Mouse (Mus musculus): Measurements from ENCODE around the gene Actr6. TPM values are rescaled to one million over a fixed set of nuclear protein-coding genes. Genes with fewer than 3 reads are reported as not detected.
"Not testable (repeated sequence)": the region's sequence is repeated elsewhere in the genome, so short reads cannot be mapped to it uniquely, and the experiment has no call there.

Actr6 gene
- total RNA-seq, 2 experiments from 2014 or later, result 20.6 to 24.5 TPM

DNA sequence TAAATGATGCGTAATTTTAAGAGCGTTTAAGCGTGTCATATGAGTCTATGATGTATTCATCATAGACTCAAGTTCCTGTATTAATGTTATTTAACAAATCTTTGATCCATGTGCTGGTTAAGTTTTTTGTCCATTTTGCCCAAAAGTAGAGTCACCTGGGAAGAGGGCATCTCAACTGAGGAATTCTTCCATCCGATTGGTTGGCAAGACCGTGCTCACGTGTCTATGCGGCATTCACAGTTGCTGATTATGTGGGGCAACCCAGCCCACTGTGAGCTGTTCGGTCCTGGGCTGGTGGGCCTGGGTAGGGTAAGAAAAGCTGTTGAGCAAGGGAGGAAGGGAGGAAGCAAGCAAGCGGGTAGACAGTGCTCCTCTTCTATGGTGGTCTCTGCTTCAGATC, 6.3 kb upstream of the Actr6 start:
- DNase-seq, result no peak

DNA sequence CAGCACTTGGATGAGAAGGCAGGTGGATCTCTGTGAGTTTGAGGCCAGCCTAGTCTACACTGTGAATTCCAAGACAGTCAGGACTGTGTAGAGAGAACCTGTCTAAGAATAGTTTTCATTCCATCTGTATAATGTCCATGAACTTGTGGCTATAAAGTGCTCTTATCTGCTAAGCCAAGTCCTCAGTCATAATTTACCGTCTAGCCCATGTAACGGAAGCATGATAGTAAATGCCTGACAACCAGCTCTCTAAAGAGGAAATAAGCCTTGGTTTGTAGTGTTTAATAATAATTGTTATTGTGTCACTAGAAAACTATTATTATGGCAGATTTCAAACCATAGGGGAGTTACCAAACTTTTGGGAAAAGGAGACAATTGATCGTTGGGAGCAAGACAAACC, 5.8 kb upstream of the Actr6 start:
- no peak for DNase-seq

GRCm38 (mm10) chr10:89737092-89737491, 5.0 kb upstream of the Actr6 start:
- no peak for DNase-seq

DNA sequence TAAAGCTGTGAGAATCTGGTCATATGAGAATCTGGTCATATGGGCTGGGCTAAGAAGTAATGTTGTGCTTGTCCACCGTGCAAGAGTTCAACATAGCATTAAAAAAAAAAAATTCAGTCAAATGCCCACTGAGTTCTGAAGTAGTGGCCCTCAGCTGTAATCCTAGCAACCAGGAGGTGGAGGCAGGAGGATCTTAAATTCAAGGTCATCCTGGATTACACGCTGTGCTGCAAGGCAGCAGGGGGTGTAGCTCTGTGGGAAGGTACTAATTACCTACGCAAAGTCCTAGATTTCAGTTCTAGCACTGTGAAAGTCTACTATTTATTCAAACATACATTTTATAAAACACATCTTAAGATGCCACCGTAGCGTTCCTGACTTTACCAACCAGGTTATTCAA, 754 bp downstream of the Actr6 start:
- DNase-seq, result peak; percentile 13

DNA sequence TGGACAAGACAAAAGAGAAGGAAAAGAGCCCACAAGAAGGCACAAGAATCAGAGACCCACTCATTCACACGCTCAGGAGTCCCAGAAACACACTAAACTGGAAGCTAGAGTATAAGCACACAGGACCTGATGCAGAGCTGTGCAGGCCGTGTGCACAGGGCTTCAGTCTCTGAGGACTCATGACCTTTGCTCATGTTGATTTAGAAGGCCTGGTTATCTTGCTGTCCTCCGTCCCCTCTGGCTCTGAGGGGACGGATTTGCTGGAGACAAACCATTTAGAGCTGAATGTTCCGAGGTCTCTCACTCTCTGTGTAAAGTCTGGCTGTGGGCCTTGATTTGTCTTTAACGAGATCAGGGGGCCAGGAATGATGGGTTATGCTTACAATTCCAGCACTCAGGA, 1.7 kb downstream of the Actr6 start:
- DNase-seq, result no peak

- DNase-seq, result peak; percentile 64
Observed at GRCm38 (mm10) chr10:89722247-89723195, 9.6 kb downstream of the Actr6 start.

DNA sequence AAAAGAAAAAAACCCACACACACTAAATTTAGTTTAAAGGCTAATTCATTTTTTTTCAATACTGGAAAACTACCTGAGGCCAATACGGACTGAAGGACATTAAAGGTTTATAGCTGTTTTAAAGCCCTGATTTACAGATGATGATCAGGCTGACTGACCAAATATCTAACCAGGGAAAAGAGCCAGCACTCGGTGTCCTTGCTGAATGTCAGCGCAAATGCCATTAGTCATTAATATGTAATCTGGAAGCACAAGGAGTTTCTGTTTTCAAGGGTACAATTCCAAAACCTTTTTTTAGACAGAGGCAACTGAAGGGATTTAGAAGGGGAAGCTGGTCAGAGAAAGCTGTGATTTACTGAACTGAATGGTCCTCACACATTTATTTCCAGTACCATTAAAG, 11.3 kb downstream of the Actr6 start:
- DNase-seq, result peak; percentile 62

GRCm38 (mm10) chr10:89720252-89720651, 11.8 kb downstream of the Actr6 start:
- DNase-seq, result no peak

GRCm38 (mm10) chr10:89714910-89715309, 17.2 kb downstream of the Actr6 start:
- no peak for DNase-seq

DNA sequence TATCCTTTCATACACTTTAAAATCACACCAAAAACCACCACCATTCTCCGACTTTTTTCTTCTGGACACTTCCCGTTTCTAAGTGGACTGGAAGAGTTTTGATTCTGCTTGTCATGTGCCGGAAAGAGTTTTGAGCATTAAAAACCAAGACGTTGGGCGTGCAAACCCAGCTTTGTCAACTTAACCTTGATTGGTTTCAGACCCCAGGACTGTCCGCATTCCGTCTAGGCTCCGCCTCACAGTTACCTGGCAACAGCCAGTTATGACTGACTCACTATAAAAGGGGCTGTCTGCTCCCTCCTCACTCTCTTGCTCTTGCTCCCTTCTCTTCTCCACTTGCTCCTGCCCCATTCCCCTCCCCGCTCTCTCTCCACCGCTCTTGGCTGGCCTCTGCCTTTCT, 23.4 kb downstream of the Actr6 start:
- DNase-seq, result peak; percentile 23

- DNase-seq, result no peak
Observed at GRCm38 (mm10) chr10:89707397-89707796, 24.7 kb downstream of the Actr6 start.

- DNase-seq, result no peak
Observed at GRCm38 (mm10) chr10:89703042-89703441, 29.1 kb downstream of the Actr6 start.

GRCm38 (mm10) chr10:89697956-89698355, 34.1 kb downstream of the Actr6 start:
- no peak for DNase-seq

DNA sequence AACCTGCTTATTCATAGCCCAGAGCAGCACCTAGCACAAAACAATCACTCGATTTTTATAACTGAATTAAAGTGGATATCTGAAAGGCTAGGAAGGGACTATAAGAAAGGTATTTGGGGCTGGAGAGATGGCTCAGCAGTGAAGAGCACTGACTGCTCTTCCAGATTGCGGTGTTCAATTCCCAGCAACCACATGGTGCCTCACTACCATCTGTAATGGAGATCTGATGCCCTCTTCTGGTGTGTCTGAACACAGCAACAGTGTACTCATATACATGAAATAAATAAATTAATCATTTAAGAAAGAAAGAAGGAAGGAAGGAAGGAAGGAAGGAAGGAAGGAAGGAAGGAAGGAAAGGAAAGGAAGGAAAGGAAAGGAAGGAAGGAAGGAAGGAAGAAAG, 35.8 kb downstream of the Actr6 start:
- DNase-seq, result not testable (repeated sequence)

- DNase-seq, result no peak
Observed at GRCm38 (mm10) chr10:89695194-89695911, 36.7 kb downstream of the Actr6 start.

- DNase-seq, result no peak
Observed at GRCm38 (mm10) chr10:89690021-89690420, 42.1 kb downstream of the Actr6 start.

DNA sequence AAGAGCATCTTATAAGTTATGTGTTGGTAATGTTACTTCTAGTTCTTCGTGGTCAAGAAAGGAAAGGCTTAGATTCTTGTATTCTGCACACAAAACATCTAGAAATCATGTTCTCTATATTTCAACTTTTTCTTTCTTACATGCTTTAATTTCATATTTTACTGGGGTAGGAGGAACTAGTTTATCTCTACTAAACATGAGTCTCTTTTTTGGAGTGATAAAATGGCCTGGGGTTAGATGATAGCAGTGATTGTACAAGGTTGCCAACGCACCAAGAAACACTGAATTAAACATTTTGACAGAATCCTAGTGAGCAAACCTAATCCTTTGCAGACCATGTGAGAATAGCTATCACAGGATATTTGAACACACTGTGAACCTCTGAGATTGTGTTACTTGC, 44.6 kb downstream of the Actr6 start:
- DNase-seq, result no peak

GRCm38 (mm10) chr10:89686139-89686808, 45.8 kb downstream of the Actr6 start, which contains the start of gene Scyl2:
Gene Scyl2, minus strand, starts transcription at chr10:89686285.
- peak; percentile 97 for DNase-seq

- peak; percentile 60 for DNase-seq
Observed at GRCm38 (mm10) chr10:89685391-89686138, 46.5 kb downstream of the Actr6 start.

GRCm38 (mm10) chr10:89682961-89683360, 49.1 kb downstream of the Actr6 start:
- no peak for DNase-seq

GRCm38 (mm10) chr10:89682157-89682556, 49.9 kb downstream of the Actr6 start:
- no peak for DNase-seq

- no peak for DNase-seq
Observed at GRCm38 (mm10) chr10:89681706-89682105, 50.4 kb downstream of the Actr6 start.
